Mouse (Mus musculus): Measurements from ENCODE around the gene Apex2. TPM values are rescaled to one million over a fixed set of nuclear protein-coding genes. Genes with fewer than 3 reads are reported as not detected.
"Not testable (repeated sequence)": the region's sequence is repeated elsewhere in the genome, so short reads cannot be mapped to it uniquely, and the experiment has no call there.

The Apex2 gene
- polyA plus RNA-seq, 1 experiment from 2014 or later: 5.8 TPM

DNA sequence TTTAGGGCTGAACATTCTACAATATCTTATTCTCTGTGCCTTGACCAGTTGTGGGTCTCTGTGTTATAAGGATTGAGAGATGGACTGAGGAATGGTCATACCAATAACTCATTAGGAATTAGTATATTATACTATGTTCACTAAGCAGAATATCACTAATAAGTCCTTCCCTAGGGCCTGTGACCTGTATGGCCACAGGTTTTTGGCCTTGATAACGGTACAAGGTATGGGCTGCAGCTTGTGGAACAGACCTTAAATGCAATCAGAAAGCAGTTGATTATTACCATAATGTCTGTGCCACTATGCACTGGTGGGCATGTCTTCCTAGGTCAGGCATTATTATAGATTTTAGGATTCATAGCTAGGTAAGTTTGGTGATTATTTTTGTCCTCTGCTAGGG is 73.2 kb downstream of the Apex2 start:
- H3K36me3 ChIP-seq (ENCODE audit: control insufficient read depth, insufficient read depth, low read length): no peaks in the 10 kb centered on the region
- no peaks in the 10 kb centered on the region for H3K4me1 ChIP-seq (replicated peaks; ENCODE audit: control insufficient read depth, insufficient read depth)
- H3K9me3 ChIP-seq (ENCODE audit: control insufficient read depth, low read length): no peaks in the 10 kb centered on the region
- no peak overlapping the region for H3K4me3 ChIP-seq (ENCODE audit: low read depth, low read length)
- H3K27ac ChIP-seq (replicated peaks): no peak overlapping the region
- H3K27me3 ChIP-seq (ENCODE audit: control insufficient read depth, insufficient read depth, low read length): no peaks in the 10 kb centered on the region
- WGBS: 79% methylated on average over 1 of the region's 1 CpGs
- no peak for ATAC-seq (ENCODE audit: low FRiP score, low TSS enrichment)
- no peak overlapping the region for H3K9ac ChIP-seq (ENCODE audit: low read length)
- DNase-seq (ENCODE audit: low spot score): no peak
- no peak overlapping the region for H3K4me2 ChIP-seq (replicated peaks; ENCODE audit: low read depth)
- TF ChIP-seq EP300 (optimal IDR thresholded peaks at IDR 0.05) (no peak), CTCF (IDR thresholded peaks at IDR 0.05; ENCODE audit: low read depth) (no peak)

GRCm38 (mm10) chrX:150516015-150516414 is 73.7 kb downstream of the Apex2 start:
- ATAC-seq (ENCODE audit: low FRiP score, low TSS enrichment) (no peak), DNase-seq (ENCODE audit: low spot score) (no peak)
- no peak overlapping the region for H3K9ac ChIP-seq (ENCODE audit: low read length)
- no peaks in the 10 kb centered on the region for H3K4me1 ChIP-seq (replicated peaks; ENCODE audit: control insufficient read depth, insufficient read depth)
- no peaks in the 10 kb centered on the region for H3K36me3 ChIP-seq (ENCODE audit: control insufficient read depth, insufficient read depth, low read length)
- no peak overlapping the region for H3K4me2 ChIP-seq (replicated peaks; ENCODE audit: low read depth)
- no peaks in the 10 kb centered on the region for H3K9me3 ChIP-seq (ENCODE audit: control insufficient read depth, low read length)
- H3K27ac ChIP-seq (replicated peaks): no peak overlapping the region
- no peaks in the 10 kb centered on the region for H3K27me3 ChIP-seq (ENCODE audit: control insufficient read depth, insufficient read depth, low read length)
- H3K4me3 ChIP-seq (ENCODE audit: low read depth, low read length): no peak overlapping the region
- TF ChIP-seq CTCF (IDR thresholded peaks at IDR 0.05; ENCODE audit: low read depth) (no peak), EP300 (optimal IDR thresholded peaks at IDR 0.05) (no peak)

- Histone ChIP-seq H3K4me2 (replicated peaks; ENCODE audit: low read depth) (no peak overlapping the region), H3K9me3 (ENCODE audit: control insufficient read depth, low read length) (no peaks in the 10 kb centered on the region), H3K27me3 (ENCODE audit: control insufficient read depth, insufficient read depth, low read length) (no peaks in the 10 kb centered on the region), H3K4me3 (ENCODE audit: low read depth, low read length) (no peak overlapping the region), H3K9ac (ENCODE audit: low read length) (no peak overlapping the region), H3K36me3 (ENCODE audit: control insufficient read depth, insufficient read depth, low read length) (no peaks in the 10 kb centered on the region), H3K4me1 (replicated peaks; ENCODE audit: control insufficient read depth, insufficient read depth) (no peaks in the 10 kb centered on the region), H3K27ac (replicated peaks) (no peak overlapping the region)
- TF ChIP-seq CTCF (IDR thresholded peaks at IDR 0.05; ENCODE audit: low read depth) (no peak), EP300 (optimal IDR thresholded peaks at IDR 0.05) (no peak)
- WGBS: 84% methylated on average over 1 of the region's 1 CpGs
- DNase-seq (ENCODE audit: low spot score): no peak
- ATAC-seq (ENCODE audit: low FRiP score, low TSS enrichment): no peak
These were observed 75.5 kb downstream of the Apex2 start for GRCm38 (mm10) chrX:150514127-150514526.

GRCm38 (mm10) chrX:150511274-150511673 is 78.4 kb downstream of the Apex2 start:
- Histone ChIP-seq H3K27ac (replicated peaks) (no peak overlapping the region), H3K9ac (ENCODE audit: low read length) (no peak overlapping the region), H3K27me3 (ENCODE audit: control insufficient read depth, insufficient read depth, low read length) (no peaks in the 10 kb centered on the region), H3K4me1 (replicated peaks; ENCODE audit: control insufficient read depth, insufficient read depth) (no peaks in the 10 kb centered on the region), H3K36me3 (ENCODE audit: control insufficient read depth, insufficient read depth, low read length) (no peaks in the 10 kb centered on the region), H3K4me3 (ENCODE audit: low read depth, low read length) (no peak overlapping the region), H3K4me2 (replicated peaks; ENCODE audit: low read depth) (no peak overlapping the region), H3K9me3 (ENCODE audit: control insufficient read depth, low read length) (no peaks in the 10 kb centered on the region)
- WGBS: 76% methylated on average over 6 of the region's 6 CpGs
- no peak for ATAC-seq (ENCODE audit: low FRiP score, low TSS enrichment)
- TF ChIP-seq EP300 (optimal IDR thresholded peaks at IDR 0.05) (no peak), CTCF (IDR thresholded peaks at IDR 0.05; ENCODE audit: low read depth) (no peak)
- DNase-seq (ENCODE audit: low spot score): no peak

- no peak for ATAC-seq (ENCODE audit: low FRiP score, low TSS enrichment)
- H3K4me2 ChIP-seq (replicated peaks; ENCODE audit: low read depth): no peak overlapping the region
- H3K9me3 ChIP-seq (ENCODE audit: control insufficient read depth, low read length): no peaks in the 10 kb centered on the region
- no peaks in the 10 kb centered on the region for H3K36me3 ChIP-seq (ENCODE audit: control insufficient read depth, insufficient read depth, low read length)
- no peak overlapping the region for H3K9ac ChIP-seq (ENCODE audit: low read length)
- TF ChIP-seq CTCF (IDR thresholded peaks at IDR 0.05; ENCODE audit: low read depth) (peak; percentile 75), EP300 (optimal IDR thresholded peaks at IDR 0.05) (no peak)
- H3K4me3 ChIP-seq (ENCODE audit: low read depth, low read length): no peak overlapping the region
- DNase-seq (ENCODE audit: low spot score): no peak
- WGBS: 39% methylated on average over 4 of the region's 4 CpGs
- no peaks in the 10 kb centered on the region for H3K27me3 ChIP-seq (ENCODE audit: control insufficient read depth, insufficient read depth, low read length)
- H3K4me1 ChIP-seq (replicated peaks; ENCODE audit: control insufficient read depth, insufficient read depth): no peaks in the 10 kb centered on the region
- no peak overlapping the region for H3K27ac ChIP-seq (replicated peaks)
These were observed 79.0 kb downstream of the Apex2 start for GRCm38 (mm10) chrX:150510631-150511030.

DNA sequence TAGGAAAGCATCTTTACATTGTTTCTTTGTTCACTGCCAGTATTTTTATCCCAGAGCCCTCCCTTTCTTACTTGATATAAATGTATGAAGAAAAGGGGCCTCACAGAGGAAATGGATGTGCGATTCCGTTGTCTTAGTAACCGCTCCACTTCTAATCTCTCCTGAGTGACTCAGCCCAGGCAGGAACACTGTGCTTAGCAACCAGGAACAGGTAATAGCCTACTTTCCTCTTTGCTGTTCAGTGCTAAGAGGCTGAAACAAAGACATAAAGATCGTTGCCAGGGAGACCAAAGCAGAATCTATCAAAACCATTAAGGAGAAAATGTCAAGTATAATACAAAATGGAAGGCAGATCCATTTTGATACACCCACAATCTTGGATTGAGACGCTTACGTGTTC is 81.0 kb downstream of the Apex2 start:
- no peak overlapping the region for H3K9ac ChIP-seq (ENCODE audit: low read length)
- no peak overlapping the region for H3K4me3 ChIP-seq (ENCODE audit: low read depth, low read length)
- H3K9me3 ChIP-seq (ENCODE audit: control insufficient read depth, low read length): no peaks in the 10 kb centered on the region
- no peak overlapping the region for H3K4me2 ChIP-seq (replicated peaks; ENCODE audit: low read depth)
- DNase-seq (ENCODE audit: low spot score) (no peak), ATAC-seq (ENCODE audit: low FRiP score, low TSS enrichment) (no peak)
- H3K4me1 ChIP-seq (replicated peaks; ENCODE audit: control insufficient read depth, insufficient read depth): no peaks in the 10 kb centered on the region
- H3K27ac ChIP-seq (replicated peaks): no peak overlapping the region
- TF ChIP-seq EP300 (optimal IDR thresholded peaks at IDR 0.05): no peak
- no peak for TF ChIP-seq CTCF (IDR thresholded peaks at IDR 0.05; ENCODE audit: low read depth)
- WGBS: 75% methylated on average over 6 of the region's 6 CpGs
- H3K36me3 ChIP-seq (ENCODE audit: control insufficient read depth, insufficient read depth, low read length): no peaks in the 10 kb centered on the region
- no peaks in the 10 kb centered on the region for H3K27me3 ChIP-seq (ENCODE audit: control insufficient read depth, insufficient read depth, low read length)

DNA sequence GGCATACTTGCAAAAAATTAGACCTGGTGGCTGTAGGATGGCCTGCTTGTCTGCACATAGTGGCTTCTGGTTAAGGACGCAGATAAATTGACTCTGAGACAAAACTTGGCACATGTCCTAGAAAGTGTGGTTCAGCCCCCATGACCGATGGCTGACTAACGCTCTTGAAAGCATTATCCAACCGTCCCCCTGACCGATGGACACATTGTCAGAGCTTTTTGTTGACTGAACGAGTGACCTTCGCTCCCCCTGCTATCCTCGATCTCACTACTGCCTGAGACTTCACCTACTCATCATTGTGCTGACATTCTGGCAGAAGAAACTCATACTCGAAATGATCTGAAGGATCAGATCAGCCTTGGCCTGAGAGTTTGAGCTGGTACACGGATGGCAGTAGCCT is 101.9 kb downstream of the Apex2 start:
- WGBS: 0% methylated on average over 1 of the region's 10 CpGs
- not testable (repeated sequence) for H3K9me3 ChIP-seq (ENCODE audit: control insufficient read depth, low read length); H3K9ac ChIP-seq (ENCODE audit: low read length); H3K27ac ChIP-seq (replicated peaks); ATAC-seq (ENCODE audit: low FRiP score, low TSS enrichment); H3K27me3 ChIP-seq (ENCODE audit: control insufficient read depth, insufficient read depth, low read length); H3K36me3 ChIP-seq (ENCODE audit: control insufficient read depth, insufficient read depth, low read length); DNase-seq (ENCODE audit: low spot score); H3K4me1 ChIP-seq (replicated peaks; ENCODE audit: control insufficient read depth, insufficient read depth); H3K4me2 ChIP-seq (replicated peaks; ENCODE audit: low read depth); H3K4me3 ChIP-seq (ENCODE audit: low read depth, low read length)

- 55% methylated on average over 4 of the region's 22 CpGs for WGBS
- H3K4me1 ChIP-seq (replicated peaks; ENCODE audit: control insufficient read depth, insufficient read depth); DNase-seq (ENCODE audit: low spot score); ATAC-seq (ENCODE audit: low FRiP score, low TSS enrichment); H3K36me3 ChIP-seq (ENCODE audit: control insufficient read depth, insufficient read depth, low read length); H3K9me3 ChIP-seq (ENCODE audit: control insufficient read depth, low read length); H3K27ac ChIP-seq (replicated peaks); H3K4me2 ChIP-seq (replicated peaks; ENCODE audit: low read depth); H3K4me3 ChIP-seq (ENCODE audit: low read depth, low read length); H3K27me3 ChIP-seq (ENCODE audit: control insufficient read depth, insufficient read depth, low read length); H3K9ac ChIP-seq (ENCODE audit: low read length): not testable (repeated sequence)
These were observed 103.2 kb downstream of the Apex2 start for GRCm38 (mm10) chrX:150486314-150487030.

Data from stomach, postnatal 0 days (tissue).